Mouse (Mus musculus): Measurements from ENCODE around the gene Brd7. TPM values are rescaled to one million over a fixed set of nuclear protein-coding genes. Genes with fewer than 3 reads are reported as not detected.
A peak's percentile ranks its signal among the peaks of the same experiment; 100 is the strongest.

Brd7 gene
- polyA plus RNA-seq, 1 experiment from 2014 or later = 25.3 TPM

GRCm38 (mm10) chr8:88359959-88360358 lies 2.0 kb downstream of the Brd7 start:
- peak overlapping the region; percentile 95 for H3K4me2 ChIP-seq (ENCODE audit: low read depth, low read length)
- H3K36me3 ChIP-seq (replicated peaks; ENCODE audit: insufficient read depth, low read length) = peaks cover 46% of the 10 kb centered on the region
- H3K4me1 ChIP-seq (ENCODE audit: insufficient read depth) = peaks cover 24% of the 10 kb centered on the region
- H3K4me3 ChIP-seq (ENCODE audit: low read depth, low read length) = peak overlapping the region; percentile 99; the same call in 1 of the 2 replicates
- H3K9ac ChIP-seq (replicated peaks) = no peak overlapping the region
- no peaks in the 10 kb centered on the region for H3K27me3 ChIP-seq (ENCODE audit: insufficient read depth, low read length)
- DNase-seq = no peak
- no peak for ATAC-seq
- WGBS (ENCODE audit: insufficient replicate concordance) = 85% methylated on average over 2 of the region's 2 CpGs
- no peaks in the 10 kb centered on the region for H3K9me3 ChIP-seq (ENCODE audit: low read length)
- TF ChIP-seq CTCF (IDR thresholded peaks at IDR 0.05; ENCODE audit: low read depth) = peak; percentile 29; the same call in 1 of the 2 replicates
- no peak for TF ChIP-seq EP300 (IDR thresholded peaks at IDR 0.05; ENCODE audit: low read depth)
- H3K27ac ChIP-seq (ENCODE audit: low read depth) = no peak overlapping the region

DNA sequence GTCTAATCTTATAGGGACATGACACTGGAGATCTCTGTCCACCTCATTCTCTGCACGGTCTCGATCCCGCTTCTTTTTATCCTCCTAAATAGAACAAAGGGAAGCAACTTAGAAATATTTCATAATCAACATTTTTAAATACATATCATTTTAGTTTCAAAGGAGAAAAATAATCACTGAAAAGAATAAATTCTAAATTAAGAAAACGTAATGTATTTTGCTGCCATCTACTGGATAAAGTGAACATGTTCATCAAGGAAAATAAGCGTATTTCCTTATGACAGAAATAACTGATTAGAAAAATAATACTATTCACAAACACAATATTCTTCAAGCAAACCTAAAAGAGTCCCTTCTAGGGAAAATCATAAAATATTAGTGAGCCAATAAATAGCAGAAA lies 4.0 kb downstream of the Brd7 start:
- no peak overlapping the region for H3K4me3 ChIP-seq (ENCODE audit: low read depth, low read length)
- no peak overlapping the region for H3K9ac ChIP-seq (replicated peaks)
- peaks cover 19% of the 10 kb centered on the region for H3K4me1 ChIP-seq (ENCODE audit: insufficient read depth)
- H3K36me3 ChIP-seq (replicated peaks; ENCODE audit: insufficient read depth, low read length) = peaks cover 63% of the 10 kb centered on the region
- DNase-seq (no peak), ATAC-seq (no peak)
- TF ChIP-seq EP300 (IDR thresholded peaks at IDR 0.05; ENCODE audit: low read depth) = no peak
- peak; percentile 33; the same call in 1 of the 2 replicates for TF ChIP-seq CTCF (IDR thresholded peaks at IDR 0.05; ENCODE audit: low read depth)
- 79% methylated on average over 5 of the region's 5 CpGs for WGBS (ENCODE audit: insufficient replicate concordance)
- H3K27me3 ChIP-seq (ENCODE audit: insufficient read depth, low read length) = no peaks in the 10 kb centered on the region
- H3K27ac ChIP-seq (ENCODE audit: low read depth) = no peak overlapping the region
- no peaks in the 10 kb centered on the region for H3K9me3 ChIP-seq (ENCODE audit: low read length)
- H3K4me2 ChIP-seq (ENCODE audit: low read depth, low read length) = no peak overlapping the region

DNA sequence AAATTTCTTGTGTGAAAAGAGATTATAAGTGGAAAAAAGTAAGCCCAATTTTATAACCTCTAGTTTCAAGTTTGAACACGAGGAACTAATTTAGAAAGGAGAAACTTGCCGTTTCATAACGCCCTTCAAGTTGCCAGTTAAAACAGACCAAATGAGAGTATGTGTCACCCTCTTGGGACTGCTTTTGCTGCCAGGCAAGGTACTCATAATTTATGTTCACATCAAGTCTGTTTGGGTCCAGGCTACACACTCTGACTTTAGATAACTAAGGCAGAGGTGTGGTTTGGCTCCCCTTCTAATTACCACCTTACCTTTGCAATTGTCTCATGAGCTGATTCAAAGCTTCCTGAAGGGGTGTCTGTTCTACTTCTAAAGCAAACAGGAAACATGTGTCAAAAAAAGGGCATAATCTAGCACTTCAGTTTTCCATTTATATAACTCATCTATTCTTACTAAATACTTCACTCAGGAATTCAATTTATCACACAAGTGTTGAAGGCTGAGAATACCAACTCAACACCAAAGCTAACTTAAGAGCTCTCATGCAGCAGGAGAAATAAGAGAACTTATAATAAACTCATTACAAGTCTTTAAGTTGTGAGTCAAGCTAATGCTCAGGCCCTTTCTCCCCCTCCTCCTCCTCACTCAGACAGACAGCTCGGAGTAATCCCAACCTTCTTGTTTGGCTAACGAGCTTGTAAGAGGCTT lies 4.6 kb downstream of the Brd7 start:
- WGBS (ENCODE audit: insufficient replicate concordance) = 76% methylated on average over 5 of the region's 5 CpGs
- Histone ChIP-seq H3K4me1 (ENCODE audit: insufficient read depth) (peaks cover 15% of the 10 kb centered on the region), H3K9me3 (ENCODE audit: low read length) (no peaks in the 10 kb centered on the region), H3K27me3 (ENCODE audit: insufficient read depth, low read length) (no peaks in the 10 kb centered on the region), H3K36me3 (replicated peaks; ENCODE audit: insufficient read depth, low read length) (peaks cover 69% of the 10 kb centered on the region), H3K4me2 (ENCODE audit: low read depth, low read length) (no peak overlapping the region), H3K27ac (ENCODE audit: low read depth) (no peak overlapping the region), H3K9ac (replicated peaks) (no peak overlapping the region), H3K4me3 (ENCODE audit: low read depth, low read length) (no peak overlapping the region)
- TF ChIP-seq EP300 (IDR thresholded peaks at IDR 0.05; ENCODE audit: low read depth) (no peak), CTCF (IDR thresholded peaks at IDR 0.05; ENCODE audit: low read depth) (no peak)
- ATAC-seq (no peak), DNase-seq (no peak)

GRCm38 (mm10) chr8:88349046-88349445 lies 12.9 kb downstream of the Brd7 start:
- Histone ChIP-seq H3K27me3 (ENCODE audit: insufficient read depth, low read length) (no peaks in the 10 kb centered on the region), H3K27ac (ENCODE audit: low read depth) (no peak overlapping the region), H3K4me3 (ENCODE audit: low read depth, low read length) (no peak overlapping the region), H3K9me3 (ENCODE audit: low read length) (no peaks in the 10 kb centered on the region), H3K4me2 (ENCODE audit: low read depth, low read length) (no peak overlapping the region), H3K36me3 (replicated peaks; ENCODE audit: insufficient read depth, low read length) (peaks cover 84% of the 10 kb centered on the region), H3K9ac (replicated peaks) (no peak overlapping the region), H3K4me1 (ENCODE audit: insufficient read depth) (no peaks in the 10 kb centered on the region)
- no peak for TF ChIP-seq EP300 (IDR thresholded peaks at IDR 0.05; ENCODE audit: low read depth)
- TF ChIP-seq CTCF (IDR thresholded peaks at IDR 0.05; ENCODE audit: low read depth) = no peak
- ATAC-seq (no peak), DNase-seq (no peak)
- WGBS (ENCODE audit: insufficient replicate concordance) = 79% methylated on average over 2 of the region's 2 CpGs

- no peaks in the 10 kb centered on the region for H3K4me1 ChIP-seq (ENCODE audit: insufficient read depth)
- no peaks in the 10 kb centered on the region for H3K27me3 ChIP-seq (ENCODE audit: insufficient read depth, low read length)
- no peak overlapping the region for H3K27ac ChIP-seq (ENCODE audit: low read depth)
- no peak overlapping the region for H3K4me2 ChIP-seq (ENCODE audit: low read depth, low read length)
- 77% methylated on average over 4 of the region's 4 CpGs for WGBS (ENCODE audit: insufficient replicate concordance)
- H3K9me3 ChIP-seq (ENCODE audit: low read length) = no peaks in the 10 kb centered on the region
- H3K36me3 ChIP-seq (replicated peaks; ENCODE audit: insufficient read depth, low read length) = peaks cover 77% of the 10 kb centered on the region
- ATAC-seq = no peak
- H3K4me3 ChIP-seq (ENCODE audit: low read depth, low read length) = no peak overlapping the region
- TF ChIP-seq CTCF (IDR thresholded peaks at IDR 0.05; ENCODE audit: low read depth) (no peak), EP300 (IDR thresholded peaks at IDR 0.05; ENCODE audit: low read depth) (no peak)
- DNase-seq = no peak
- H3K9ac ChIP-seq (replicated peaks) = no peak overlapping the region
Measured at GRCm38 (mm10) chr8:88342026-88342425, 20.0 kb downstream of the Brd7 start.

- DNase-seq (no peak), ATAC-seq (no peak)
- Histone ChIP-seq H3K9me3 (ENCODE audit: low read length) (no peaks in the 10 kb centered on the region), H3K4me1 (ENCODE audit: insufficient read depth) (no peaks in the 10 kb centered on the region), H3K36me3 (replicated peaks; ENCODE audit: insufficient read depth, low read length) (peaks cover 71% of the 10 kb centered on the region), H3K27me3 (ENCODE audit: insufficient read depth, low read length) (no peaks in the 10 kb centered on the region), H3K27ac (ENCODE audit: low read depth) (no peak overlapping the region), H3K9ac (replicated peaks) (no peak overlapping the region), H3K4me2 (ENCODE audit: low read depth, low read length) (no peak overlapping the region), H3K4me3 (ENCODE audit: low read depth, low read length) (no peak overlapping the region)
- no peak for TF ChIP-seq CTCF (IDR thresholded peaks at IDR 0.05; ENCODE audit: low read depth)
- no peak for TF ChIP-seq EP300 (IDR thresholded peaks at IDR 0.05; ENCODE audit: low read depth)
- 82% methylated on average over 2 of the region's 2 CpGs for WGBS (ENCODE audit: insufficient replicate concordance)
Measured at GRCm38 (mm10) chr8:88339887-88340695, 21.9 kb downstream of the Brd7 start.
